Mouse (Mus musculus): ENCODE results near the gene Fes. TPM values are rescaled to one million over a fixed set of nuclear protein-coding genes. Genes with fewer than 3 reads are reported as not detected.

Gene Fes
- polyA plus RNA-seq, 1 experiment, result 53.1 TPM

GRCm38 (mm10) chr7:80420586-80420985, 32.8 kb upstream of the Fes start:
- Histone ChIP-seq H3K36me3 (replicated peaks; ENCODE audit: low read length) (no peaks in the 10 kb centered on the region), H3K27me3 (replicated peaks) (no peaks in the 10 kb centered on the region), H3K4me1 (peaks cover 69% of the 10 kb centered on the region), H3K9me3 (peaks cover 7% of the 10 kb centered on the region; the same call in 1 of the 2 replicates), H3K4me3 (replicated peaks) (no peak overlapping the region)
- TF ChIP-seq GATA1 (IDR thresholded peaks at IDR 0.05; ENCODE audit: borderline replicate concordance, low read length) (no peak), FLI1 (IDR thresholded peaks at IDR 0.05; ENCODE audit: low read length) (no peak)

- Histone ChIP-seq H3K36me3 (replicated peaks; ENCODE audit: low read length) (no peaks in the 10 kb centered on the region), H3K4me1 (peaks cover 72% of the 10 kb centered on the region)
Measured at GRCm38 (mm10) chr7:80419278-80419677, 31.5 kb upstream of the Fes start.

GRCm38 (mm10) chr7:80418036-80418435, 30.3 kb upstream of the Fes start:
- H3K4me3 ChIP-seq (replicated peaks), result no peak overlapping the region
- peaks cover 3% of the 10 kb centered on the region for H3K27me3 ChIP-seq (replicated peaks)
- H3K4me1 ChIP-seq, result peaks cover 78% of the 10 kb centered on the region
- TF ChIP-seq GATA1 (IDR thresholded peaks at IDR 0.05; ENCODE audit: borderline replicate concordance, low read length) (no peak), FLI1 (IDR thresholded peaks at IDR 0.05; ENCODE audit: low read length) (no peak)
- no peaks in the 10 kb centered on the region for H3K36me3 ChIP-seq (replicated peaks; ENCODE audit: low read length)
- H3K9me3 ChIP-seq, result no peaks in the 10 kb centered on the region

More at GRCm38 (mm10) chr7:80419278-80419677, 31.5 kb upstream of the Fes start:
- no peak overlapping the region for H3K4me3 ChIP-seq (replicated peaks)
- H3K27me3 ChIP-seq (replicated peaks), result peaks cover under 1% of the 10 kb centered on the region
- peaks cover under 1% of the 10 kb centered on the region; the same call in 1 of the 2 replicates for H3K9me3 ChIP-seq
- TF ChIP-seq GATA1 (IDR thresholded peaks at IDR 0.05; ENCODE audit: borderline replicate concordance, low read length), result no peak
- TF ChIP-seq FLI1 (IDR thresholded peaks at IDR 0.05; ENCODE audit: low read length), result no peak

- TF ChIP-seq GATA1 (IDR thresholded peaks at IDR 0.05; ENCODE audit: borderline replicate concordance, low read length) (no peak), FLI1 (IDR thresholded peaks at IDR 0.05; ENCODE audit: low read length) (no peak)
- Histone ChIP-seq H3K4me3 (replicated peaks) (no peak overlapping the region), H3K9me3 (no peaks in the 10 kb centered on the region), H3K4me1 (peaks cover 73% of the 10 kb centered on the region), H3K27me3 (replicated peaks) (peaks cover 3% of the 10 kb centered on the region), H3K36me3 (replicated peaks; ENCODE audit: low read length) (no peaks in the 10 kb centered on the region)
Measured at GRCm38 (mm10) chr7:80417601-80418000, 29.9 kb upstream of the Fes start.

GRCm38 (mm10) chr7:80416969-80417368, 29.2 kb upstream of the Fes start:
- Histone ChIP-seq H3K36me3 (replicated peaks; ENCODE audit: low read length) (no peaks in the 10 kb centered on the region), H3K4me1 (peaks cover 76% of the 10 kb centered on the region), H3K27me3 (replicated peaks) (peaks cover 5% of the 10 kb centered on the region), H3K9me3 (no peaks in the 10 kb centered on the region), H3K4me3 (replicated peaks) (no peak overlapping the region)
- TF ChIP-seq FLI1 (IDR thresholded peaks at IDR 0.05; ENCODE audit: low read length), result no peak
- TF ChIP-seq GATA1 (IDR thresholded peaks at IDR 0.05; ENCODE audit: borderline replicate concordance, low read length), result no peak

GRCm38 (mm10) chr7:80414303-80414855, 26.6 kb upstream of the Fes start:
- H3K9me3 ChIP-seq, result no peaks in the 10 kb centered on the region
- TF ChIP-seq FLI1 (IDR thresholded peaks at IDR 0.05; ENCODE audit: low read length), result no peak
- TF ChIP-seq GATA1 (IDR thresholded peaks at IDR 0.05; ENCODE audit: borderline replicate concordance, low read length), result no peak
- H3K36me3 ChIP-seq (replicated peaks; ENCODE audit: low read length), result no peaks in the 10 kb centered on the region
- peaks cover 15% of the 10 kb centered on the region for H3K27me3 ChIP-seq (replicated peaks)
- peaks cover 71% of the 10 kb centered on the region for H3K4me1 ChIP-seq
- no peak overlapping the region for H3K4me3 ChIP-seq (replicated peaks)

- H3K4me1 ChIP-seq, result peaks cover 64% of the 10 kb centered on the region
- peaks cover 18% of the 10 kb centered on the region for H3K27me3 ChIP-seq (replicated peaks)
- H3K9me3 ChIP-seq, result no peaks in the 10 kb centered on the region
- H3K4me3 ChIP-seq (replicated peaks), result peak overlapping the region; percentile 4
- no peak for TF ChIP-seq FLI1 (IDR thresholded peaks at IDR 0.05; ENCODE audit: low read length)
- TF ChIP-seq GATA1 (IDR thresholded peaks at IDR 0.05; ENCODE audit: borderline replicate concordance, low read length), result no peak
- no peaks in the 10 kb centered on the region for H3K36me3 ChIP-seq (replicated peaks; ENCODE audit: low read length)
Measured at GRCm38 (mm10) chr7:80413512-80414302, 26.0 kb upstream of the Fes start.

- Histone ChIP-seq H3K4me1 (peaks cover 61% of the 10 kb centered on the region), H3K4me3 (replicated peaks) (no peak overlapping the region), H3K36me3 (replicated peaks; ENCODE audit: low read length) (no peaks in the 10 kb centered on the region), H3K9me3 (no peaks in the 10 kb centered on the region), H3K27me3 (replicated peaks) (peaks cover 28% of the 10 kb centered on the region)
- TF ChIP-seq FLI1 (IDR thresholded peaks at IDR 0.05; ENCODE audit: low read length) (no peak), GATA1 (IDR thresholded peaks at IDR 0.05; ENCODE audit: borderline replicate concordance, low read length) (no peak)
Measured at GRCm38 (mm10) chr7:80412781-80413180, 25.0 kb upstream of the Fes start.

GRCm38 (mm10) chr7:80412279-80412678, 24.5 kb upstream of the Fes start:
- Histone ChIP-seq H3K27me3 (replicated peaks) (peaks cover 32% of the 10 kb centered on the region), H3K36me3 (replicated peaks; ENCODE audit: low read length) (no peaks in the 10 kb centered on the region), H3K9me3 (no peaks in the 10 kb centered on the region), H3K4me1 (peaks cover 59% of the 10 kb centered on the region), H3K4me3 (replicated peaks) (no peak overlapping the region)
- TF ChIP-seq FLI1 (IDR thresholded peaks at IDR 0.05; ENCODE audit: low read length) (no peak), GATA1 (IDR thresholded peaks at IDR 0.05; ENCODE audit: borderline replicate concordance, low read length) (no peak)

- H3K36me3 ChIP-seq (replicated peaks; ENCODE audit: low read length), result no peaks in the 10 kb centered on the region
- no peak for TF ChIP-seq GATA1 (IDR thresholded peaks at IDR 0.05; ENCODE audit: borderline replicate concordance, low read length)
- TF ChIP-seq FLI1 (IDR thresholded peaks at IDR 0.05; ENCODE audit: low read length), result no peak
- peaks cover 49% of the 10 kb centered on the region for H3K27me3 ChIP-seq (replicated peaks)
- H3K4me3 ChIP-seq (replicated peaks), result no peak overlapping the region
- no peaks in the 10 kb centered on the region for H3K9me3 ChIP-seq
- peaks cover 60% of the 10 kb centered on the region for H3K4me1 ChIP-seq
Measured at GRCm38 (mm10) chr7:80410380-80410779, 22.6 kb upstream of the Fes start.

All from megakaryocyte, embryonic 14.5 days (primary cell).